Mouse (Mus musculus): ENCODE data around the gene Ddx56. TPM values are rescaled to one million over a fixed set of nuclear protein-coding genes. Genes with fewer than 3 reads are reported as not detected.

The Ddx56 gene
- total RNA-seq (2021), result 10 to 100 TPM; 40.1 to 48.8 TPM
- long read RNA-seq, experiment 1, transcript Ddx56-201 (14 exons, 1,956 nt), result major isoform, 36 of 46 reads
- long read RNA-seq, experiment 1, partial matches to known transcripts, result 3 of 46 reads
- long read RNA-seq, experiment 1, other reads (novel, unspliced or antisense), result 7 of 46 reads
- long read RNA-seq, experiment 2, transcript Ddx56-201 (14 exons, 1,956 nt), result major isoform, 36 of 50 reads
- long read RNA-seq, experiment 2, partial matches to known transcripts, result 2 of 50 reads
- long read RNA-seq, experiment 2, other reads (novel, unspliced or antisense), result 12 of 50 reads

- peak; percentile 91 to 95 for DNase-seq (ENCODE audit: low spot score in 2 of 2)
- peak within 1 kb of the TSS; percentile 81 for H3K4me3 ChIP-seq
- peak within 1 kb of the TSS; percentile 95 for H3K27ac ChIP-seq
- TF ChIP-seq CTCF (conservative IDR thresholded peaks at IDR 0.05), result no peak
These were observed at the start of gene Ddx56 for GRCm38 (mm10) chr11:6267320-6268254. Gene Ddx56 (minus strand): TSS chr11:6267772.

- Histone ChIP-seq H3K4me3 (no peak overlapping the region), H3K27ac (no peak overlapping the region)
- no peak for DNase-seq (ENCODE audit: low spot score in 2 of 2)
- TF ChIP-seq CTCF (conservative IDR thresholded peaks at IDR 0.05), result no peak
These were observed 49.2 kb upstream of the Ddx56 start for GRCm38 (mm10) chr11:6316821-6317220.

GRCm38 (mm10) chr11:6313874-6314406 lies 46.4 kb upstream of the Ddx56 start:
- Histone ChIP-seq H3K27ac (no peak overlapping the region), H3K4me3 (no peak overlapping the region)
- no peak for DNase-seq (ENCODE audit: low spot score in 2 of 2)
- TF ChIP-seq CTCF (conservative IDR thresholded peaks at IDR 0.05), result no peak

- no peak overlapping the region for H3K27ac ChIP-seq
- TF ChIP-seq CTCF (conservative IDR thresholded peaks at IDR 0.05), result no peak
- H3K4me3 ChIP-seq, result no peak overlapping the region
- no peak for DNase-seq (ENCODE audit: low spot score in 2 of 2)
These were observed 40.6 kb upstream of the Ddx56 start for GRCm38 (mm10) chr11:6308181-6308580.

- Histone ChIP-seq H3K4me3 (no peak overlapping the region), H3K27ac (no peak overlapping the region)
- no peak for DNase-seq (ENCODE audit: low spot score in 2 of 2)
- TF ChIP-seq CTCF (conservative IDR thresholded peaks at IDR 0.05), result no peak
These were observed 38.4 kb upstream of the Ddx56 start for GRCm38 (mm10) chr11:6305943-6306430.

- H3K27ac ChIP-seq, result no peak overlapping the region
- no peak overlapping the region for H3K4me3 ChIP-seq
- DNase-seq (ENCODE audit: low spot score in 2 of 2), result no peak
- TF ChIP-seq CTCF (conservative IDR thresholded peaks at IDR 0.05), result no peak
These were observed 35.2 kb upstream of the Ddx56 start for GRCm38 (mm10) chr11:6302793-6303192.

- no peak for DNase-seq (ENCODE audit: low spot score in 2 of 2)
- H3K4me3 ChIP-seq, result no peak overlapping the region
- no peak overlapping the region for H3K27ac ChIP-seq
- TF ChIP-seq CTCF (conservative IDR thresholded peaks at IDR 0.05), result no peak
These were observed 31.9 kb upstream of the Ddx56 start for GRCm38 (mm10) chr11:6299435-6299834.

- Histone ChIP-seq H3K4me3 (no peak overlapping the region), H3K27ac (no peak overlapping the region)
- no peak for TF ChIP-seq CTCF (conservative IDR thresholded peaks at IDR 0.05)
- DNase-seq (ENCODE audit: low spot score in 2 of 2), result no peak
These were observed 28.5 kb upstream of the Ddx56 start for GRCm38 (mm10) chr11:6296077-6296476.

- no peak for DNase-seq (ENCODE audit: low spot score in 2 of 2)
- Histone ChIP-seq H3K27ac (no peak overlapping the region), H3K4me3 (no peak overlapping the region)
- TF ChIP-seq CTCF (conservative IDR thresholded peaks at IDR 0.05), result no peak
These were observed 27.1 kb upstream of the Ddx56 start for GRCm38 (mm10) chr11:6294632-6295031.

- TF ChIP-seq CTCF (conservative IDR thresholded peaks at IDR 0.05), result no peak
- Histone ChIP-seq H3K4me3 (no peak overlapping the region), H3K27ac (no peak overlapping the region)
- DNase-seq (ENCODE audit: low spot score in 2 of 2), result no peak
These were observed 26.0 kb upstream of the Ddx56 start for GRCm38 (mm10) chr11:6293601-6294000.

GRCm38 (mm10) chr11:6292988-6293349 lies 25.4 kb upstream of the Ddx56 start:
- TF ChIP-seq CTCF (conservative IDR thresholded peaks at IDR 0.05), result no peak
- H3K27ac ChIP-seq, result peak overlapping the region; percentile 97
- no peak for DNase-seq (ENCODE audit: low spot score in 2 of 2)

GRCm38 (mm10) chr11:6292116-6292987 lies 24.8 kb upstream of the Ddx56 start:
- DNase-seq (ENCODE audit: low spot score in 2 of 2), result peak; percentile 59 to 62
- Histone ChIP-seq H3K4me3 (peak overlapping the region; percentile 85), H3K27ac (peak overlapping the region; percentile 97)
- TF ChIP-seq CTCF (conservative IDR thresholded peaks at IDR 0.05), result peak; percentile 51

More at GRCm38 (mm10) chr11:6292988-6293349, 25.4 kb upstream of the Ddx56 start:
- H3K4me3 ChIP-seq, result peak overlapping the region; percentile 85
